Mouse (Mus musculus) kidney, postnatal 36 days (tissue): ENCODE results near the gene Mcoln3.

ENCODE experiments used
- DNase-seq, 2 experiments: peaks; one replicate each; pipeline ENCODE4 v3.0.0; 2021 to 2022; ENCODE audit warnings: mixed read lengths in 2 of 2

Gene Mcoln3

DNA sequence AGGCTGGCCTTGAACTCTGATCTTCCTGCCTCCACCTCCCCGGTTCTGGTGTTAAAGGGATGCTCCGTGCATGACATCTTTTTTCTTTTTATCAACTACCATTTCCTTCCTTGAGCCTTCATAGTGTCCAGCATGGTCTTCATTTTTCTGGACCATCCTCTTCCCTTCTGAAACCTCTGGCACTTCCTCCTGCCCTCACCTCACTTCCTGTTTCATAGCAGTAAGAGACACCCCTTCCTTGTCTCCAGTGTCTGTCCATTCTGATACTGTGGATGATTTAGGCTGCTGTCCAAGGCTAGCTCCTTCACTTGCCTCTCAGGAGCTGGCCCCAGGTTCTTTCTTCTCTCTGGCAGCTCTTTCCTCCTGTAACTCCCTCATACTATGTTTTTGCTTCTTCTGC, 18.2 kb downstream of the Mcoln3 start:
- no peak for DNase-seq

DNA sequence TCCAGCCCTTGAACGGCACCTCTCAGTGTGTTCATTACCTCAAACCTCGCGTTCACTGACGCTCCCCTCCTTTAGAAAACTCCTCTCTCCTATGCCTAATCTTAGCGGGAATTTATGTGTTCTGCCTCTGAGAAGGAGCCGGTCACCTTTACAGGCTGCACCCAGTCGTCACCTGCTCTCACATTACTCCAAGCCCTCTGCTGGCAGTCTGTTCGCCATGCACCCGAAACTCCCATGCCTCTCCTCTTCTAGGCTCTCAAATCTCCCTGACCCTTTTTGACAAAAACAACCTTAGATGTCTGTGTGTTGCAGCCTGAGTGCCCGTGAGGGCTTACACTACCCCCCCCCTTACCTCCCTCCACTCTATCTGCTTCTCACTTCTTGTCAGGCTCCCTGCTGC, 19.2 kb downstream of the Mcoln3 start:
- peak; percentile 17 to 59 for DNase-seq

DNA sequence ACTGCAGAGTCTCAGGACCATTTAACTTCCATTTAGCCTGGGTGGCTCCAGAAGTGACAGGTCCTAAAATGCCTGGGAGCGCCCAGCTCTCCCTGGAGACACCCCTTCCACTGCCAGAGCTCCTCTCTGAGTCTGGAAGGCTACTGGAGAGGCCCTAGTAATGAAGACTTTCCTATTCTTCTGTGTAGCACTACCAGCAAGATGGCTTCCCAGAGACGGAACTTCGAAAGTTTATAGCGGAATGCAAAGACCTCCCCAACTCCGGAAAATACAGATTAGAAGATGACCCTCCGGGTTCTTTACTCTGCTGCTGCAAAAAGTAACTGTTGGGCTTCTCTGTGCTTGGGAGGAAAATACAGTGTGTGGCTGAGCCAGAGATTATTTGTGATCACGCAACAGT, 23.0 kb downstream of the Mcoln3 start:
- no peak for DNase-seq

GRCm38 (mm10) chr3:146142523-146142922, 25.3 kb downstream of the Mcoln3 start:
- DNase-seq = no peak

GRCm38 (mm10) chr3:146145501-146145900, 28.3 kb downstream of the Mcoln3 start:
- DNase-seq = no peak

GRCm38 (mm10) chr3:146146131-146146530, 28.9 kb downstream of the Mcoln3 start:
- no peak for DNase-seq

GRCm38 (mm10) chr3:146149156-146150057, 32.2 kb downstream of the Mcoln3 start, which contains the start of gene Mcoln2:
Gene Mcoln2 (plus strand): TSS chr3:146149833.
- DNase-seq = peak in 1 of 2 experiments; percentile 46

DNA sequence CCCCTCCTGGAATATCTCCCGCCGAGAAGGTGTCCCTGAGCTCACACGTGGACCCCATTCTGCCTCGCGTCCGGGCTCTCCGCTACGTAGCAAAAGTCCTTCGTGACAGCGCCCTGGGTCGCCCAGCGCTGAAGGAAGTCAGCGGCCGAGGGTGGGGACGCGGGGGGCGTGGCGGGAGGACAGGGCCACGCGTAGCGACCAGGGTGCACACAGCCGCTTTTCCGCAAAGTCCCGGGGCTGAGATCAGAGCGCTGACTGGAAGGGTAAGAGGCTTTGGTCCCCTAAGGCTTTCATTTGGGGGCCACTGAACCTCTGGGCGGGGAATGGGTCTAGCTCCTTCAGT, 32.8 kb downstream of the Mcoln3 start:
- DNase-seq = peak; percentile 21 to 70

GRCm38 (mm10) chr3:146150560-146150959, 33.3 kb downstream of the Mcoln3 start:
- DNase-seq = peak; percentile 51 to 64

DNA sequence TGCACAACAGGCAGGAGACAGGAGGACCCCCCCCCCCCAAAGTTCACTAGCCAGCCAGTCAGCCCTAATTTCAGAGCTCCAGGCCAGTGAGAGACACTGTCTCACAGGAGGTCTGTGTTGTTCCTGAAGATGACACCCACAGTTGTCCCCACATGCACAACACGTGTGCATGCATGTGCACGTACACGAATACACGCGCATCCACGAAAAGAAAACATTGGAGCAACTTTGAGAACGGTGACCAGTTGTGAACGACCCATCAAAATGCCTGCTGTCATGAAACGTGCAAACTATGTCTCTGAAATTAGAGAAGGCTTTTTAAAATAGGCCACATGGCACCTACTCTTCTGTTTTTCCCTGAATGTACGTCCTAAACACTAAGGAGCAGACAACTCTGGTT, 34.1 kb downstream of the Mcoln3 start:
- DNase-seq = no peak

GRCm38 (mm10) chr3:146151755-146152154, 34.5 kb downstream of the Mcoln3 start:
- no peak for DNase-seq

DNA sequence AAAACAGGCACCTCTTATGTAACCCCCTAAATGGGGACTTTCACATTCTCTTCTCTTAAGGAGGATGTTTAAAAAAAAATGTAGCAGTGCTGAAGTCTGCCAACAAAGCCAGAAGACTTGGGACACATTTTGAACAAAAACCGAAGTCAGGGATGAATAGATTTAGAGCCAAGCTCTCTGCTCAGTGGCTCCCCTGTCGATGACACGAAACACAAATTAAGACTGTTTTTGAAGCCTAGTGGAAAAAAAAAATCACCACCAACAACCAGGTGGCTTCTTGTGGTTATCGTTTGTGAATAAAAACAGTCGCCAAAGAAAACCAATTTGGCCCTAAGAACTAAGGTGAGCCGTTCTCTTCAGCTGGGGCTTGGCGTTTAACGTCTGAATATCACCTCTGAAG, 35.1 kb downstream of the Mcoln3 start:
- DNase-seq = no peak

DNA sequence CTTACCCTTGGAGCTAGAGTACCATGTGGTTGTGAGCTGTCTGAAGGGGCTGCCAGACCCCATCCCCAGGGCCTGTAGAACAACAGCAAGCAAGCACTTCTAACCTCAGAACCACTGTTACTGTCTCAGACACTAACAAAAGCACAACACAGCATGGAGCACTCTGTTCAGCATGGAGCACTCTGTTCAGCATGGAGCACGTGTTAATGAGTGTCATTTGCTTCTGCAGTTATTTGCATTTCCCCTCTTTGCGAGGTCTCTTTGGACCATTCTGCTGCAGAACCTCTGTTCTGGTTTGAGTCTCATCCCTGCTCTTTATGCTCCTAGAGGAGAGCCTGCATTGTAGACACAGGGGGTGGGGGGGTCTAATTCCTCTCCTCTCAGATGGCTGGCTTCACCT, 35.7 kb downstream of the Mcoln3 start:
- no peak for DNase-seq

DNA sequence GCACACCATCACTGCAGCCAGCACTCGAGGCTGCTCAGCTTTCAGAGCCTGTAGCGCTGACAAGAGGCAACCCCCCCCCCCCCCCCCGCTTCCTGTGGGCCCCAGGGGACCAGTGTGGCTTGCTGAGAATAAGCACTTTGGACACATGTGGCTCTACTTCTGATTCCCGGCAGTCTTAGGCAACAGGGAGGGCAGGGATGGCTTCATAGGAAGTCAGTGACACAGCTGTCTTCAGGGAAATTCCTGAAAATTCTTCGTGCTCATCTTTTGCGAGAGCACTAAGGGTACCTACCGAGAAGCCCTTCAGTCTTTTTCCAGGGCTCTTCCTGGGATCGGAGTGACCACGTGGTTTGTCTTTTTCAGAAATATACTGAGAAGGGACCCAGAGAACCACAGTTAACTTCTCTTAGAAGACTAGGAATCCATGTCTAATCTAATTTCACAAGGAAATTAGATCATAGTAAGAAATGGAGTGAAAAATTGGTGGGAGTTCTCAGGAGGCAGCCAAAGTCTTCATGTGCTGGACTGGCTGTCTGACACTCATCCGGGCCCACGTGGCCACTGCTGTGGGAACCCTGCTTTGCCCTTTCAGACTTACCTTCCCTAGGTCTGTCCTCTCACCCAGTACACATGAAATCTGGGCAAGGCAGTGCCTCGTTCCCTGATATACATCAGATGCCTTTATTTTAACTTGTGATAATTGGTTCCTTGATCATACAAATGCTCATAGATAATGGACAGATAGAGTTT, 36.8 kb downstream of the Mcoln3 start:
- no peak for DNase-seq

- no peak for DNase-seq
These were observed 38.7 kb downstream of the Mcoln3 start for GRCm38 (mm10) chr3:146155628-146156576.

DNA sequence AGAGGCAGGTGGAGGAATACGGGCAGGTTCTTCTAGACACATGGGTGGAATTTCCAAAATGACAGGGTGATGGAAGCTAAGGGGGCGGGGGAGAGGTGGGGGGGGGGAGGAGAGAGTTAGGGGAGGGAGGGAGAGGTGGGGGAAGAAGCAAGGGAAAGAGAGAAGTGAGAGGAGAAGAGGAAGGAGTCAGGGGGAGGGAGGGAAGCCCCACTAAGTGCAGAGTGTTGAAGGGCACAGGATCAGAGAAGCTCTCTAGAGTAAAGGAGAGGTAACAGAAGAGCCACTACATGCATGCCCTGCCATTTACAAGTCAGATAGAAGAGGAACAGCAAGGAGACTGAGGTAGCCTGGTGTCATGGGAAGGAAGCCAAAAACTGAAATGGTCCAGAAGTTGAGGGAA, 39.6 kb downstream of the Mcoln3 start:
- DNase-seq = no peak

DNA sequence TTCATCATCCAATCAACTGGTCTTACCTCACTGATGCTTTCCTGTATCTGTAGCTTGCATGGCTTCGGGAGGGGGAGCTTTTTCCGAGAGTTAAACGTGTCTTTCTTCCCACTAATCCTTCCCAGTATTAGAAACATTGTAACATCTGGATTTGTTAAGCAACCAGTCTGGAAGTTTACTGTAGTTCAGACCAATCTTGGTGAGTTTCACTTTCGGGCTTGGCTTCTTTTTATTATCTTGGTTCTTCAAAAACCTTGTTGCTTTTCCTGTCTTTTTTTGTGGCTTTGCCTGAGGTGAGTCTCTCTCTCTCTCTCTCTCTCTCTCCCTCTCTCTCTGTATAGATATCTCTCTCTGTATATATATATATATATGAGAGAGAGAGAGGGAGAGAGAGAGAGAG, 40.8 kb downstream of the Mcoln3 start:
- no peak for DNase-seq

- DNase-seq = no peak
These were observed 42.1 kb downstream of the Mcoln3 start for GRCm38 (mm10) chr3:146159360-146159759.

- DNase-seq = peak in 1 of 2 experiments; percentile 18
These were observed 44.9 kb downstream of the Mcoln3 start for GRCm38 (mm10) chr3:146162197-146162596.

- DNase-seq = no peak
These were observed 52.1 kb downstream of the Mcoln3 start for GRCm38 (mm10) chr3:146169356-146169755.

- no peak for DNase-seq
These were observed 55.8 kb downstream of the Mcoln3 start for GRCm38 (mm10) chr3:146173030-146173429.

DNA sequence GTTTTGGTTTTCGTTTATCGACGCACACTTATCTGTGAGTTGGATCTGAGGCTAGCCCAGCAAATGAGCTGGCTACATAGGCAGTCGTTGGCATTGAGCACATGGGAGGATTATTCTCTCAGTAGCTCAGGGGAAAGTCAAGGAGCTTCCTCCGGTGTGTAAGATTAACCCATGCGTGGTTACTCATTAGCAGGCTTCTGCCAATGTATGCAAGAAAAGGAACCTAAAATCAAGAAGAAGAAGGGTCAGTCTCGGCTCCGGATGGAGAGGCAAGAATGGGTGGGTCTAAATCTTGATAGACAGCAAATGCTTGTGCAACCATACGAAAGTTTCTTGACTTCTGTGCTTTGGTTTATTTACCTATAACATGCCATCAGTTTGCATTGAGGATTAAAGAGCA, 57.0 kb downstream of the Mcoln3 start:
- DNase-seq = peak; percentile 21 to 52

DNA sequence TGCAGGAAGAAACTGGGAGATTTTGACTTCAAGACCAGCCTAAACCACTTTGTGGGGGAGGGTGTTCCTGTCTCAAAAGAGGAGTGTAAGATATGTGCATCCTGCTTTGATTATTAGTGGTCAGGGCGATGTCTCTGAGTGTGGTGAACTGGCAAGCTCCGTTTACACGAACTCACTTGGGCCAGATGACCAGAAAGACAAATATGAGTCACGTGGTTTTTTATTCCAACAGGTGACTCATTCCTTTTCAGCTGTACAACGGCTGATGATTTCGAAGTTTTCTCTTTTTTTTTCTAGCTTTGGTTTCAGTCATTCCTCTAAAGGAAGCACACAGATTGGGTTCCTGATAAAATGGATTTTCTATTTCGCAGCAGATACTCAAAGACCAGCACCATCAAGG, 60.0 kb downstream of the Mcoln3 start:
- no peak for DNase-seq
